Mouse (Mus musculus) mesoderm, embryonic 11.5 days (tissue): ENCODE data around the gene Clk2.

Experiments
- DNase-seq: peaks from one replicate; pipeline ENCODE4 v3.0.0-alpha.2; 2012; ENCODE audit warnings: low read depth, low spot score

The Clk2 gene

GRCm38 (mm10) chr3:89224796-89225195 lies 60.2 kb downstream of the Clk2 start:
- no peak for DNase-seq

GRCm38 (mm10) chr3:89225321-89225815 lies 60.8 kb downstream of the Clk2 start:
- DNase-seq: no peak

- DNase-seq: peak; percentile 84
These were observed 61.3 kb downstream of the Clk2 start for GRCm38 (mm10) chr3:89225918-89226317.

- DNase-seq: no peak
These were observed 61.8 kb downstream of the Clk2 start for GRCm38 (mm10) chr3:89226361-89226760.
